Mouse (Mus musculus): ENCODE results near the gene Hras.

GRCm38 (mm10) chr7:141215880-141216733, 22.3 kb upstream of the Hras start:
- TF ChIP-seq FLI1 (IDR thresholded peaks at IDR 0.05; ENCODE audit: low read length) (no peak), GATA1 (IDR thresholded peaks at IDR 0.05; ENCODE audit: borderline replicate concordance, low read length) (no peak)
